In genomic region chr17:74869556-74869955, GRCm38 (mm10) we compare ENCODE assay signal across 11 mouse cellular contexts.
DNase-seq lines count a peak whose midpoint lies in the region; ATAC-seq lines count a peak whose summit lies in the region.
"Had no signal": no experiment of that assay in that cellular context is flagged by ENCODE, and none has a peak within 500 bp of the region (broad histone marks: within the 10 kb centered on the region; RNA-seq: fewer than 3 reads in every experiment).

No protein-coding gene starts in this region.

- no peaks in the 10 kb centered on the region for H3K36me3 ChIP-seq in embryonic facial prominence, embryonic 12.5 days
- H3K36me3 ChIP-seq in hindbrain, embryonic 14.5 days (replicated peaks; ENCODE audit: control insufficient read depth, insufficient read depth): no peaks in the 10 kb centered on the region

- ATAC-seq in CD4-positive, CD25-positive, alpha-beta regulatory T cell, adult 4 months: no peak
- no peak for ATAC-seq in embryonic facial prominence, embryonic 12.5 days (ENCODE audit: insufficient number of reproducible peaks, insufficient read depth, low FRiP score, low TSS enrichment)
- ATAC-seq in megakaryocyte progenitor cell, adult 5-6 weeks (replicated peaks; ENCODE audit: poor library complexity): 0 out of 2 replicates have a peak, but pooled peaks have one; percentile 1
- no peak for ATAC-seq in hindbrain, embryonic 14.5 days (ENCODE audit: low FRiP score)
- ATAC-seq: forebrain, postnatal 0 days; hindbrain, postnatal 0 days had no signal

- peaks cover 53% of the 10 kb centered on the region for H3K4me1 ChIP-seq in embryonic facial prominence, embryonic 12.5 days
- H3K4me1 ChIP-seq in hindbrain, embryonic 14.5 days (replicated peaks; ENCODE audit: control insufficient read depth, insufficient read depth, low read length): peaks cover 14% of the 10 kb centered on the region

- H3K27me3 ChIP-seq in embryonic facial prominence, embryonic 12.5 days: no peaks in the 10 kb centered on the region
- H3K27me3 ChIP-seq in hindbrain, embryonic 14.5 days (ENCODE audit: control insufficient read depth, insufficient read depth, low read length): no peaks in the 10 kb centered on the region

- no peaks in the 10 kb centered on the region for H3K9me3 ChIP-seq in embryonic facial prominence, embryonic 12.5 days
- no peaks in the 10 kb centered on the region for H3K9me3 ChIP-seq in hindbrain, embryonic 14.5 days (ENCODE audit: control insufficient read depth, low read length)

- peak overlapping the region; percentile 33 for H3K27ac ChIP-seq in embryonic facial prominence, embryonic 12.5 days
- H3K27ac ChIP-seq in hindbrain, embryonic 14.5 days: no peak overlapping the region
- H3K27ac ChIP-seq: hindbrain, postnatal 0 days had no signal

- peak; percentile 5 for DNase-seq in CD4-positive, CD25-positive, alpha-beta regulatory T cell, adult 2 months (ENCODE audit: low read depth, low spot score)
- DNase-seq in kidney, adult 11 months: peak; percentile 28
- DNase-seq in kidney, postnatal 25 days: no peak
- DNase-seq in hindbrain, embryonic 14.5 days (ENCODE audit: low spot score): no peak
- no peak for DNase-seq in gastrocnemius, adult 8-10 months (ENCODE audit: low spot score in 2 of 2)
- DNase-seq: cerebellum, postnatal 10 days; forebrain, postnatal 0 days had no signal

- no peak overlapping the region for H3K4me2 ChIP-seq in embryonic facial prominence, embryonic 12.5 days (replicated peaks)
- H3K4me2 ChIP-seq in hindbrain, embryonic 14.5 days (replicated peaks): no peak overlapping the region

- no peak overlapping the region for H3K4me3 ChIP-seq in embryonic facial prominence, embryonic 12.5 days
- no peak overlapping the region for H3K4me3 ChIP-seq in hindbrain, embryonic 14.5 days (replicated peaks; ENCODE audit: low read length)

- WGBS in embryonic facial prominence, embryonic 12.5 days: 72% methylated on average over 8 of the region's 8 CpGs
- WGBS in hindbrain, embryonic 14.5 days: 68% methylated on average over 8 of the region's 8 CpGs

- H3K9ac ChIP-seq in embryonic facial prominence, embryonic 12.5 days: no peak overlapping the region
- H3K9ac ChIP-seq in hindbrain, embryonic 14.5 days: no peak overlapping the region
- H3K9ac ChIP-seq: forebrain, postnatal 0 days had no signal

Comparison
In these comparisons a context has a peak if more than half of its experiments do, and no peak if none do; other contexts are left out.
1. DNase-seq: peak in CD4-positive, CD25-positive, alpha-beta regulatory T cell, adult 2 months (single experiment) and kidney, adult 11 months (single experiment); none in kidney, postnatal 25 days (0 of 2), hindbrain, embryonic 14.5 days (single experiment) and gastrocnemius, adult 8-10 months (0 of 2).